Mouse (Mus musculus) heart, adult 11 months (tissue): Measurements from ENCODE around the gene Gm3285.
A peak's percentile ranks its signal among the peaks of the same experiment; 100 is the strongest.

Experiments used
- DNase-seq: peaks from one replicate; pipeline ENCODE4 v3.0.0; 2022

Gm3285 gene

GRCm38 (mm10) chr10:77900903-77901818 is 39.4 kb downstream of the Gm3285 start:
- peak; percentile 90 for DNase-seq

GRCm38 (mm10) chr10:77901871-77902210 is 40.1 kb downstream of the Gm3285 start:
- DNase-seq: peak; percentile 90

GRCm38 (mm10) chr10:77902211-77902893 is 40.6 kb downstream of the Gm3285 start, which contains the start of gene Lrrc3:
Lrrc3 (minus strand) TSS chr10:77902536.
- peak; percentile 94 for DNase-seq

- peak; percentile 94 for DNase-seq
Observed at GRCm38 (mm10) chr10:77902894-77903715, 41.3 kb downstream of the Gm3285 start.
